Mouse (Mus musculus) CH12.LX (cell line): ENCODE data around the gene Myom1.

Experiments used
- CTCF ChIP-seq, 2 experiments: IDR thresholded peaks in 1 of 2; conservative IDR thresholded peaks in 1 of 2; 2 replicates each; pipeline ENCODE4 v1.5.1; 2011 to 2012; ENCODE audit warnings: low read depth in 2 of 2, low read length in 2 of 2, improper control_type of control experiment in 1 of 2, inconsistent platforms in 1 of 2, mild to moderate bottlenecking in 1 of 2, moderate library complexity in 1 of 2
- EP300 ChIP-seq: IDR thresholded peaks from 2 replicates; pipeline ENCODE4 v1.6.1; 2011; ENCODE audit warnings: low read length, improper control_type of control experiment
- KAT2A ChIP-seq: IDR thresholded peaks from 2 replicates; pipeline ENCODE4 v1.6.1; 2012; ENCODE audit warnings: low read length, improper control_type of control experiment, inconsistent platforms; ENCODE audit not compliant: insufficient replicate concordance
- MYC ChIP-seq: IDR thresholded peaks from 2 replicates; pipeline ENCODE4 v1.6.1; 2011; ENCODE audit warnings: low read depth, mild to moderate bottlenecking, improper control_type of control experiment, low read length
- POLR2A ChIP-seq: IDR thresholded peaks from 2 replicates; pipeline ENCODE4 v1.6.1; 2011; ENCODE audit warnings: low read depth, mild to moderate bottlenecking, improper control_type of control experiment, low read length
- SIN3A ChIP-seq: IDR thresholded peaks from 2 replicates; pipeline ENCODE4 v1.6.1; 2012; ENCODE audit warnings: low read length, improper control_type of control experiment, inconsistent platforms
- ZKSCAN1 ChIP-seq: IDR thresholded peaks from 2 replicates; pipeline ENCODE4 v1.6.1; 2012; ENCODE audit warnings: low read depth, inconsistent platforms, low read length, improper control_type of control experiment, borderline replicate concordance
- ZMIZ1 ChIP-seq: IDR thresholded peaks from 2 replicates; pipeline ENCODE4 v1.6.1; 2012; ENCODE audit warnings: low read depth, mild to moderate bottlenecking, inconsistent platforms, low read length, improper control_type of control experiment
- ZNF384 ChIP-seq: IDR thresholded peaks from 2 replicates; pipeline ENCODE4 v1.6.1; 2012; ENCODE audit warnings: low read depth, low read length, improper control_type of control experiment, inconsistent platforms

- TF ChIP-seq CTCF (conservative IDR thresholded peaks at IDR 0.05 in 1 of 2, IDR thresholded peaks at IDR 0.05 in 1 of 2; ENCODE audit: low read depth in 2 of 2, low read length in 2 of 2), result no peak
- TF ChIP-seq ZMIZ1, result no peak
- TF ChIP-seq ZNF384, result no peak
- no peak for TF ChIP-seq SIN3A
- no peak for TF ChIP-seq POLR2A
- TF ChIP-seq KAT2A, result no peak
- no peak for TF ChIP-seq MYC
- TF ChIP-seq EP300, result no peak
- no peak for TF ChIP-seq ZKSCAN1
These were observed 134.9 kb downstream of the Myom1 start for GRCm38 (mm10) chr17:71137334-71137721.
